Mouse (Mus musculus): ENCODE data around the gene Rffl.

GRCm38 (mm10) chr11:82857307-82857848 lies 13.6 kb downstream of the Rffl start:
- no peak for TF ChIP-seq POLR2A (IDR thresholded peaks at IDR 0.05; ENCODE audit: insufficient read depth, low read length)
- no peak for TF ChIP-seq CTCF (IDR thresholded peaks at IDR 0.05; ENCODE audit: low read depth, low read length)

Measured in ES-Bruce4 (cell line).